Mouse (Mus musculus) cerebellum, adult 18-20 months (tissue): ENCODE data around the gene Padi2.
A peak's percentile ranks its signal among the peaks of the same experiment; 100 is the strongest.

Experiments
- DNase-seq, 2 experiments: peaks; one replicate each; pipeline ENCODE4 v3.0.0; 2021

Padi2 gene

DNA sequence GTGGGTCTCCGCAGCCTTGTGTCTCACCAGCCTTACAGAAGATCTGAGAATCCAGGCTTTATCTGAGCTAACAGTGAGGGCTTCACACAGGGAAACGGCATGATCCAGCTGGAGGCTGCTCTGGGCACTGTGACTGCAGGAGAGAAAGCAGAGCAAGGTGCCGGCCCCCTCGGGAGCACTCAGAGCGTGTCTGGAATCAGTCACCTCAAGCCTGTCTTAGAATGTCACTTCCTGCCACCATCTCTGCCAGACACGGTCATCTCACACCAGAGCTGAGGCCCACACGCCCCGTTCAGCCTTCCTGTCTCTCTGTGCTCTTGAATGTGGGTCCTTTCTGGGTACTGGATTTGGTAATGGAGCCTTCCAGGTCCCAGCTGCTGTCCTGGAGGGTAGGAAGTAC, 19.5 kb downstream of the Padi2 start:
- DNase-seq = no peak

DNA sequence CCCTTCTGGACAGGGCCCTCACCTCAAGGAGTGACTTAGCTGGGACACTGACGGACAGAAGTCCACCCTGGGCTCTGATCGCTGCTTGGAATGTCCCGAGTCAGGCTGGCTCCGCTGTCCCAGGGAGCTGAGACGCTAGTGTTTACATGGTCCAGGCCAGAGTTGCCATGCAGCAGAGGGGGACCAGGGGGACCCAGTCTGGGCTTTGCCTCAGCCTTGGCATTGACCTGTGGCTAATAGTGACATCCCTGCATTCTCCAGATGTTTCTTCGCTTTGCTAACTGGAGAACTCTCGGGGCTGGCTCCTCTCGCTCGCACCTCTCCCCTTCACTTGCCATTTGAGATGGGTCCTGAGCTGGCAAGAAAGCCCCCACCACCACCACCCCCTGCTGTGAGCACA, 22.2 kb downstream of the Padi2 start:
- no peak for DNase-seq

DNA sequence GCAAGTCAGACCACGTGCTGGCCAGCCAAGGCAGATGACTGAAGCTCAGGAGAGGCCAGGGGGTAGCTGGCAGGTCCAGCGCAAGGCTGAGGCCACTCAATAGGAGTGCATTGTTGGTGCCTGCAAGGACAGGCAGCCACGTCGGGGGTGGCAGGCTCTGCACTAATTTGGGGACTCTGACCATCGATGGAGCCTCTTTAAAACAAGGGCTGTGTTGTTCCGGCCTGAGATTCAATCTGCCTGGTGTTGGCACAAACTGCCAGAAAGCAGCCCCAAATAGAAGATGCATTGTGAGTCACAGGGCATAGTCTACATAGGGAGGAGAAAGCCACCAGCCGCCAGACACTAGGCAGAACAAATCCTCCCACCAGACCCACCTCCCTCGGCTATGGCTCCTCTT, 23.6 kb downstream of the Padi2 start:
- peak in 1 of 2 experiments; percentile 23 for DNase-seq

DNA sequence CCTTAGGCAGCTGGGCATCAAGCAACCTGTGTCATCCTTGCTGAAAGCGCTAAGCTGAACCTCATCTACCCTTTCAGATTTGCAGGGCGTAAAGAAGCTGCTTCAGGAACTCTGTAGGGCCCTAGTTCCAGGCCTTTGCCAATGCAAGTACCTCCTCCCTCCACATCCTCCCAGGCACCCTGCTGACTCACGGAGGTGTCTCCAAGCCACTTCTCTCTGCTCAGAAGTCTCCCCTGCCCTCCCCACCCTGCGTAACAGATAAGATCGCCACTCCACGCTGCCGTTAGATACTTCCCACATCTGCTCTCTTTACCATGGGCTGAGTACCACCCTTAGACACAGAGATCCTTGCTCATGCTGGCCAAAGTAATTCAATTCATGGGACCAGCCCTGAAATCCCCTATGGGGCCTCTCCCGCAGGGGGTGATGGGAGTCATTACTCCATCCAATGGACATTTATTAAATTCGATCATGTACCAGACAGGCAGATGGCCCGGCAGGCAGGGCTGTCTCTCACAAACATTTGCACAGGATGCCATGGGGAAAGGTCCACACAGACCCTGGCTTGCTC, 24.8 kb downstream of the Padi2 start:
- DNase-seq = no peak

DNA sequence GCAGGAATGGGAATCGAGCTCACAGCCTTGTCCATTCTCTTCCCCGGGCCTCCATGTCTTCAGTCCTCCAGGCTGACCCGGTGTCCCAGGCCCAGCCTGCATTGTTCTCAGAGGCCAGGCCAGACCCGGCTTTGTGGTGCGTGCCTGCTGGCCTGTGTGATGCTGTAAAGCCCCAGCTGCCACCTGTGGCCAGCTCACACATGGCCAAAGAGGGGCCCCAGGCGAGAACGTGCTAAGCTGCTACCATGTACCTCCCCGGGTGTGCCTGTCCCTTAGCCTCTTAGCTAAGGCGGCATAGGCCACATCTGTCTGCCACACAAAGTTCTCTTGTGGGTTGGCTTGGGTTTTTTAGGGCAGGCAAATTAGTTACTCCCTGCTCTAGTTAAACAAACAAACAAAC, 29.5 kb downstream of the Padi2 start:
- DNase-seq = no peak

DNA sequence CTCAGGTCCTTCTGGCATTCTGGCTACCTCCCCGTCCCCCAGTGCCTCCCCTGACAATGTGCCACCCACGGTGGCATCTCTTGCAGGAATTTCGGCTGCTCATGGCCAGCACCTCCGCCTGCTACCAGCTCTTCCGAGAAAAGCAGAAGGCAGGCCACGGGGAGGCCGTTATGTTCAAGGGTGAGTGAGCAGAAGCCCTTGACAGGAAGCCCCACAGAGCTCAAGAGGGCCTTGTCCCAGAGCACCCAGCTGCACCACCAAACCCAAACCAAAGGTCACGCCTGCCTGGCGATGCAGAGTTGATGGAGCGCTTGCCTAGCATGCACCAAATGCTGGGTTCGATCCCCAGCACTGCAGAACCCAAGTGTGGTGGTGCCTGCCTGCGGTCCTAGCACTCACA, 38.2 kb downstream of the Padi2 start:
- no peak for DNase-seq

DNA sequence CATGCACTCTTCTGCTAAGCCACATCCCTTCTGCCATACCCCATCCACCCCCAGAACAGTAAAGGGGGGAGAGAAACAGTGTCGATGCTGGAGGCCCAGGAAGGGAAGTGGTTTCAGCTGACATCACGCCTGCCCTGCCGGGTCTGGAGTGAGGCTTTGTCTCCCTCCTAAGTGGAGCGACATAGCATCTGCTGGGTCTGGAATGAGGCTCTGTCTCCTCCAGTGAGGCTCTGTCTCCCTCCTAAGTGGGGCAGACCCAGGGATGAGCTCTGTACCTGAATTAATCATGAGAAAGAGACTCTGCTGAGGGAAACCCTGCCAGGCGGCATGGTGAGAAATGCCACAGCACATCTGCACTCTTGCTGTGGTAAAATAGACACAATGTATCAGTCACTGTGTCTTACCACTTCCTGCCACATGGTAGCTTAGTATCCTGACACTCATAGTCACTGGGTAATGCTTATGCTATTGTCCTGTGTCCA, 38.9 kb downstream of the Padi2 start:
- no peak for DNase-seq

DNA sequence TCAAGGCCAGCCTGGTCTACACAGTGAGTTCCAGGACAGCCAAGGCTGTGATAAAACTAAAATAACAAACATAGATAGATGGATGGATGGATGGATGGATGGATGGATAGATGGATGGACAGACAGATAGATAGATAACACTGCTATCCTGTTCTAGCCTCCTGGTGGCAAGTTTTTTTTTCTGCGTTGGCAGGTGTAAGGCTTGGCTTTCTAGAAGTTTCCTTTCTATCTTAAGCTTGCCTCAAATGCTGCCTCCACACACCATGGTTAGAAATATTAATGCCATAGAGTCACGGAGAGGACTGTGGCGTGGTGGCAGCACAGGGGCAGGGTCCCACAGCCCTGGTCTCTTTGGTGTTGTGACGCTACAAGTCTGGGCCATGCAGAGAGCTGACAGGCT, 39.4 kb downstream of the Padi2 start:
- no peak for DNase-seq

DNA sequence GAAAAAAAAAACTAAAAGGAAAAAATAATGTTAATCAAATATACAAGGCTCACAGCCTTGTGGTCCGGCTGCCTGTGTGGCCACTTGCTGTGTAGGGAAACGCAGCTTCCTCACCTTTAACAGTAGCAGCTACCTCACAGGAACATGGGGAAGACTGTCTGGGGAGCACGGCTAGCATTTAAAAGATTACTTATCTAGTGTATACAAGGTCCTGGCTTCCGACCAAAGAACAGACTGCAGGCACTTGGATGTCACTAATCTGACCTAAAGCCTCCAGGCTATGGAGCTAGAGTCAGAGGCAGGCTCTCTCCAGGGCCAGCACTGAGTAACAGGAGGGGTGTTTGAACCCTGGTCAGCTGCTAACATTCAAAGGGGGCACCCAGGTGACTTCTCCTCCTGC, 39.9 kb downstream of the Padi2 start:
- no peak for DNase-seq

DNA sequence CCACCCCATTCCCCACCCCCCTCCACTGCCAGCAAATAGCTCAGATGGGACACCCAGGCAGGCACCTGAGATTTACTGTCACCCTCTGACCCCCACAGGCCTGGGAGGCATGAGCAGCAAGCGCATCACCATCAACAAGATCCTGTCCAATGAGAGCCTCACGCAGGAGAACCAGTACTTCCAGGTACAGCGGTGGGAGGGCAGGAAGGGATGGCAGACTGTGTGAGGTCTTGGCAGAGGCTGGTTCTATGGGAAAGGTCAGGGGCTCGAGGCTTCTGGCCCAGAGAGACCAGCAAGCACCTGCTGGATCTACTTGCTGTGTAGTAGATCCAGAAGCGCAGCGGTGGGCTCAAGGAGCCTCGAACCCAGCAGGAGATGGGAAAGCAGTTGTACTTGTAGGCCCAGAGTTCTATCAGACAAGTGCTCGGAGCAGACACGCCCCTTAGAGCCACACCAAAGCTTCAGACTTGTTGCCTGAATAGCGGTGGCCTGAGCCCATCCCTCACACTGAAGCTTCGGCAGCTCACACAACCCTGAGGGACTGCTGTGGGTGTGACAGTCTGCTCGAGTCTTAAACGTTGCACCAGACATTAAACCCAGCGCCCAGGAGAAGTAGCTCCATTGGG, 40.5 kb downstream of the Padi2 start:
- no peak for DNase-seq

DNA sequence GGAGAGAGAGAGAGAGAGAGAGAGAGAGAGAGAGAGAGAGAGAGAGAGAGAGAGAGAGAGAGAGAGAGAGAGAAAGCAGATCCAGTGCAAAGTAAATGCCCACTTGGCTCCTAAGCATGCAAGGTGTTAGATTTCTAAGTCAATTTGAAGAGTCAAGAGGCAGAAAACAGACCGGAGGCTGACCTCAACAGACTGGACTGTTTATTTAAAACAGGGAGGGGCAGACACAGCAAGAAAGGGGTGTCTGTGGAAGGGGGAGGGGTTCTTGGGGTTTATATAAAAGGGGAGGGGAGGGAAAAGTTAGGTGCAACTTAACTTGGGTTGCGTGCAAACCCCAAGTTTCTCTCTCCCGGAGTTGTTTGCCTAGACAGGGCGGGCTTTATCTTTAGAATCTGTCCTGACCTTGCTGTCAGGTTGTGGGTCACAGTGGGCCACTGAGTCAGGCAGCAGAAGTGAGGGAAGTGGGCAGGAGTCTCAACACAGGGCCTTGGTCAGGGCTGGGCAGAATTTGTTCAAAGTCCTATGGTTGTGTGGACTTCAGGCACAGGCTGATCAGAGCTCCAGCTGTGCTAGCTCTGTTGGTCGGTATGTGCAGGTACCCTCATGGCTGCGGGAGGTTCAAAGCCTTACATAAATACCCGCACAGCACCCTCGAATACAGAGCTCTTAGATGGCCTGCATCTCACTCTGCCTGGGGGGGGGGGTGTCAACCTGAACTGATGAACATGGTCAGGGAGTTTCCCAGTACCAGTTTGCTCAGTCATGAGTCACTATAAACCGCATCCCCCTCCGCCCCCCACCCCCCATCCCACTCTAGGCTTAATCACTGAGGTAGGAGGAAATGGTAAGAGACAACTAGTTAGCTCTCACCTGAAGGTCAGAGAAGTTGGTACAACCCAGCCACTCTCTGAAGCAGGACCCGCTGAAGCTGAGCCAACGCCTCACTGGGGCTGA, 41.6 kb downstream of the Padi2 start:
- DNase-seq = no peak

DNA sequence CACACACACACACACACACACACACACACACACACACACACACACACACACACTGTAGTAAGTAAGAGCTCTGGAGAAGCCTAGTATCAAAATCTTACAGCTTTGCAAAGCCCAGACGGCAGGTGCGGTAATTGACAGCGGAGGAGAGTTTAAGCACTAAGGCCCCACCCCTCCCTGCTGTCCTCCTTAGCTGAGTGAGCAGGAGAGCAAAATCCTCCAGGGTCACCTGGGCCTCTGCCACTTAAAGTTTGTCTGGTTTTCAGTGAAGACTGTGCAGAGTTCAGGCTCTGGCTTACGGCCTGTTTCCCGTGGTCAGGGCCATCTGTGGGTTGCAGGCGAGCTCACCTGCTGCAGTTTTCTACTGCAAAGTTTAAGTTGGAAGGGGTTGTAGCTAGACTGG, 42.3 kb downstream of the Padi2 start:
- DNase-seq = no peak

DNA sequence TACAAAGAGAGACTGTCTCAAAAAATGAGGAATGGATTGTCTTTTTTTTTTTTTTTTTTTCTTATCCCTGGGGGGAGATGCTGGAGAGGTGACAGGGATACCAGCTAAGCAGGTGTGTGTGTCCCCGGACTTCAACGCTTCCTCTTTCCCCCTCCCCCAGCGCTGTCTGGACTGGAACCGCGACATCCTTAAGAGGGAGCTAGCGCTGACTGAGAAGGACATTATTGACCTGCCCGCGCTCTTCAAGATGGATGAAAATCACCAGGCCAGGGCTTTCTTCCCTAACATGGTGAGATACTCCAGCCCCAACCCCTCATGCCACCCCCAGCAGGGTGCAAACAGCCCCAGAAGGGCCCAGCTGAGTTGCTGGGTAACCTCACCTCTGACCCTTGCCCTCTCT, 42.9 kb downstream of the Padi2 start:
- no peak for DNase-seq

DNA sequence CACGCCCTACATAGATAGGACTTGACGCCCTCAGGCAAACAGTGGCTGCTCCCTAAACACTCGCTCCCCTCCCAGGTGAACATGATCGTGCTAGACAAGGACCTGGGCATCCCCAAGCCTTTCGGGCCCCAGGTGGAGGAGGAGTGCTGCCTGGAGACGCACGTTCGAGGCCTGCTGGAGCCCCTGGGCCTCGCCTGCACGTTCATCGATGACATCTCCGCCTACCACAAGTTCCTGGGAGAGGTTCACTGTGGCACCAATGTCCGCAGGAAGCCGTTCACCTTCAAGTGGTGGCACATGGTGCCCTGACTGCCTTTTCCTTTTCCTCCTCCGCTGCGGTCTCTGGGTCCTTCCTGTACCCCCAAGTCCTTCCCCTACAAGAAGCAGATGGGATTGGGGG, 43.5 kb downstream of the Padi2 start:
- no peak for DNase-seq

DNA sequence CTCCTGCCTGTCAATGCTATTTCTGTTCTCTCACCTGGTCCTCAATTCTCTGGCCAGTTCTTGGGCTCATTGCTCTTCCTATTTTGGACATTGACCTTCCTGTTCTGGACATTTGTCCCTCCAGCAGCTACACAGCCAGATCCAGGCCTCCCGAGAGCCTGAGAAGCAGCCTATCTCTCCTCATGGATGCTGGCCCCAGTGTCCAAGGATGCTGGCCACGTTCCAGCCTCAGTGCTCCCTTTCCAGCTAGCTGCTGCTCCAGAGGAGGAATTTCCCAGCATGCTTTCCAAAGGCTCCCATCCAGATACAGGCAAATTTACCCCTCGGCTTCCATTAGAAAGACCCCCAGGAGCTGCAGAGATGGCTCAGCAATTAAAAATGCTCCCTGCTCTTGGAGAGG, 44.4 kb downstream of the Padi2 start:
- DNase-seq = peak; percentile 25 to 44

DNA sequence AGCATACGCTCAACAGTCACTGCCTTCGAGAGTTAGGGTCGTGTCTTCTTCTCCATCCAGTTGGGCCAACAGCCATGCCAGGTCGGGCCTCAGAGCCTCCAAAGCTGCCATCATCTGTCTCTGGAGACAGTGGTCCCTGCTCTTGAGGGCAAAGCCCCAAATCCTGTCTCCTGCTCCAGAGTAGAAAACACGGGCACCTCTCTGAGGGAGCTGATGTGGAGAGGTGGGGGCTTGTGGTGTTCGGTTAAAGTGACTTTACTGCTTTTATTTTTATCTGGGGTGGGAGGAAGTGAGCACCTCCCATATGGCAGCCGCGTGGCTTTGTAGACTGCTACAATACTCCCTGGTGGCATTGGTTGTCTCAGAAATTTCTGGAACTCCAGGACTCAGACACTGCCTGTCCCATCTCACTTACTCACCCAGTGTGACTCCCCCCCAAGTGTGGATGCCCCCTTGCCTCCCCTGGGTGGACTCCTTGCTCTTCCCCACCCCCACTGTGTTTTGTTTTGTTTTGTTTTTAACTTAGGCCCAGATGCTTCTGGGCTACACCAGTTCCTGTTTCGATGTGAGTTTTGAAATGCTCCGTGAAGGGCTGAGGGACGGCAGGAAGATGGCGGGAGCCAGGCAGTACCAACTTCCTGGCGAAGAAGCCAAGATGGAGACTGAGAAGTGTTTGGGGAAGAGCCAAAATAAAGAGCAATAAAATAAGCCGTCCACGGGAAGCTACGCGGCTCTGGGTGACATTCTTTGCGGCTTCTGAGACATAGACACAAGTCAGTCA, 45.9 kb downstream of the Padi2 start:
- DNase-seq = no peak

DNA sequence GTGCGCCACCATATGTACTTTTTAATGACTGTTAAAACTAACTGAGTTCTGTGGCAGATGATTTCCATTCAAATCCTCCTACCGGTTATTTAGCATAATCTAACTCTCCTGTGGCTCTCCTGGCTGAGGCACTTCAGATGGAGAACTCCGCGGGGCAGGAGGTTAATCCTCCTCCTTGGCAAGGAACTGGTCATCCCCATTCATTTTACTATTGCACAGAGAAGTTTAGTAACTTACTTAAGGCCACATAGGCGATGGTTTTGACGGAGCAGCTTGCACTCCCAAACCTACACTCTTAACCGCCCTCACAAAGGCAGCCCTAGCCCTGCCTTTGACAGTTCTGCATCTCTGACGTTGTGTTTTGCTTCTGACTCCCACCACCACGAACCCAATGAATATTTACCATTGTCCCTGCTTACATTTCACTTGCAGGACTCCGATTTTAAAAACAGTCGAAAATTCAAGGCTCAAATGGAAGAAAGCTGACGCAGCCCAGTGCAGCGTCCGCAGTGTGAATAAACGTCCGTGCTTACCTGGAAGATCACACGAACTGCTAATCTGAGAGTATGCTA, 51.1 kb downstream of the Padi2 start:
- DNase-seq = no peak

DNA sequence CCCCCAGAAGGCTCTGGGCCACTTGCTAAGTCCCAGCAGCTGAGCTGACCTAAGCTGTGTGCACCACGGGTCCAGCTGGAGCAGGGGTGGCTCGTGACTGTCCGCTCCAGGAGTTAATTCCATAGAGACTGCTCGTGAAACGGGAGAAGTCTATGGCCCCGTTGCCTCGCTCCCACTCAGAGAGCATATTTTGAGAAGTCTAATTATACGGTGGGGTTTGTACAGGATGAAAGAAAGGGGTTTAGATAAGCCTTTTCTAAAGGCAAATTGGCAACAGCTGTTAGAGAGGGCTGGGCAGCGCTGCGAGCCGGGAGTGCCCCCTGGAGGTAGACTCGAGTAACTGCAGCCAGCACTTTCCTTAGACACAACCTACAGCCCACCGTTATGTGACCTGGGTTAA, 51.6 kb downstream of the Padi2 start:
- peak; percentile 76 to 87 for DNase-seq

DNA sequence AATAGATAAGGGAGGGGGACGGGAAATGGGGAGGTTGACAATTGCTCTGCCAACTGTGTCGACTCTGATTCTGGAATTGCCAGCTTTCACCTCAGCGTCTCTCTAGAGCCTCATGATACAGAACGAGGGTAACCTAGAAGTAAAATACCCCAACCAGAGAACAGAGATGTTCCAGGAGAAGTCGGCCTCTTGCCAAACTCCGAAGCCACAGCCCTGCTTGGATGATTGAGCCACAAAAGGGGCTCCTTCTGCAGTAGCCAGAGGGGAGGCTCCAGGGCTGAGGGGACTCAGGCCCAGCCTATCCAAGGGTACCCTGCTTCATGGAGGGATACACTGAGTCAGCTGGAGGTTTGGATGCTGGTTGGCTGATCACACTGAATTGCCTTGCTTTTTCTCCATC, 52.2 kb downstream of the Padi2 start:
- peak in 1 of 2 experiments; percentile 28 for DNase-seq

DNA sequence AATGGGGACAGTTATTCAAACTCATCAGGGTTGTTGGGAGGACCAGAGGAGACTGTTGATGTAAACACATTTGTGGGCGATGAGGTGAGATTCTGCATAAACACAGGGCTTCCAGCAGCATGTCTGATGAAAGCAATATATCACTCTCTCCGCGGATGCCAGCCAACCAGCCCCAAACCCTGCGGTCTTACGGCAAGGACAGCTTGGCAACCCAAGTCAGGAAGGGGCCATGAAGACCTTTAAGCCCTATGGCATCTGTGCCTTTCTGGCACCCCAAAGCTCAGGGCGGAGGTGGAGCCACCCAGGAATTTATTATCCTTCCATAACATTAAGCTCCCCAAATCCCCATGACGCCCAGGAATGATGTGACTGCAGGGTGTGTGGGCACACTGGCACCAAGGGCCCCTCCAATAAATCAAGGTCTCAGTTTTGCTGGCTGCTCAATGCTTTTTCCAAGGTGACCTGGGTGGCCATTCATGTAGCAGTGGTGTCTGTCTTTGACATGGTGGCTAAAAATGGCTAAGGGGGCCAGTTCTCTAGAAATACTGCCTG, 53.1 kb downstream of the Padi2 start:
- no peak for DNase-seq

DNA sequence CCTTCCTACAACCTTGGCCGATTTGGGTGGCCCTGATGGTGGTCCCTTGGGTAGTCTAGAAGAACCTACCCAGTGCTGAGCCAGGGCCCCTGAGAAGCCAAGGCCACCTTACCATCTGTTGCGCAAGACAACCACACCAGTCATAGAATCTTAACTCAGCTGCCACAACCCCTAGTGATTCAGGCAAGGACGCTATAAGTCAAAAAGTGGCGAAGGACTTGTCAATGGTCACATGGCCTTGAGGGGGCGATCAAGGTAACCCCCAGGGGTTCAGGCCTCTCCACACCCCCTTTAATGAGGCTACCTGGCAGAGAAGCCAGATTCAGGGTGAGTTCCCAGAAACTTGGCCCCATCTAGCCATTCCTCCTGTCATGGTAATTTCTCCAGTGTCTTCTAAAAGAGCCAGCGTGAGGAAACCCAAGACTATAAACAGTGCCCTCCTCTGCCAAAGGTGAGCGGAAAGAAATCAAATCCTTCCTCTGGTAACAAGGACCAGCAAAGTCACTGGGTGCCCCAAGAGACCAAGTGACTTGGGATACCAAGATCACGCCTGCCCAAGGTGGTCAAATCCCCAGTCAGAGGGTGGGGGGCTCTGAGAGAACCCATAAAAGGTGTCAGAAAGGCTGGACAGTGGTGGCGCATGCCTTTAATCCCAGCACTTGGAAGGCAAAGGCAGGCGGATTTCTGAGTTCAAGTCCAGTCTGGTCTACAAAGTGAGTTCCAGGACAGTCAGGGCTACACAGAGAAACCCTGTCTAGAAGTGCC, 53.8 kb downstream of the Padi2 start:
- no peak for DNase-seq
